Comparison of ENCODE assay signal across 8 mouse cellular contexts in the genomic region with DNA sequence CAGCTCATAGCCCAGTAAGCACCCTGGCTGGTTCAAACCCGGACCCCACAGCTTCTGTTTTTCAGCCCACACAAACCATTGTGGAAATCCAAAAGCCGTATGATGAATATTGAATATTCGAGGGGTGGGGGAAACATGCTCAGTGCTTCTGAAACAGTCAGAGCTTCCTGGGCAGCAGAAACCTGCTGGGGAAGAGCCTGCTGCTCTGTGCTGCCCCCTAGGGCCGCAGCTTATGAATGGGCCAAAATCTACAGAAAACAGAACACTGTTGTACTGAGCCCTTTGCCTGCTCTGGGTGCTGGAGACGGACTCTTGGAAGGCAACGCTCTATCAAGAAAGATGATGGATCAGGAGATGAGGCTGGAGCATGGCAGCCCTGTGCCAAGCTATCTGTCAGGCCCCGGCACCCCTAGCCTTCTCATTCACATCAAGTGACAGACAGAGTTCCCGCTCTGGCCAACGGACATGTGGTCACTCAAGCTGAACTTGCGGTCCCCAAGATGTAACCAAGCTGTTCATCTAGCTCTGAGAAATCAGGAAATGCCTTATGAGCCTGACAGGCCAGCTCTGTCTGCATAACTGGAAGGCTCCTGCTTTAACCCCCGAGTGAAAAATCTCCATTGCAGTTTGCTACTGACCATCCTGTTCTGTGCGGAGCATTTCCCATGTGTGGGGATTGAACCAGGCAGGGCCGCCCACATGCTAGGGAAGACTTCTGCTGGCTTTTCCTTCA. TPM values are rescaled to one million over a fixed set of nuclear protein-coding genes. Genes with fewer than 3 reads are reported as not detected.
A peak's percentile ranks its signal among the peaks of the same experiment; 100 is the strongest.
DNase-seq lines count a peak whose midpoint lies in the region; ATAC-seq and TF ChIP-seq lines count a peak whose summit lies in the region.

No protein-coding gene starts in this region.

- 75% methylated on average over 13 of the region's 13 CpGs for WGBS in forebrain, postnatal 0 days
- 78% methylated on average over 13 of the region's 13 CpGs for WGBS in forebrain, embryonic 10.5 days
- 64% methylated on average over 13 of the region's 13 CpGs for WGBS in liver, postnatal 0 days (ENCODE audit: insufficient replicate concordance)
- WGBS in liver, embryonic 12.5 days (ENCODE audit: insufficient replicate concordance) = 59% methylated on average over 13 of the region's 13 CpGs

- H3K27ac ChIP-seq in forebrain, postnatal 0 days (ENCODE audit: low read depth, low read length) = no peak overlapping the region
- no peak overlapping the region for H3K27ac ChIP-seq in forebrain, embryonic 10.5 days
- no peak overlapping the region for H3K27ac ChIP-seq in liver, postnatal 0 days (ENCODE audit: low read depth)
- no peak overlapping the region for H3K27ac ChIP-seq in liver, embryonic 12.5 days

- H3K9me3 ChIP-seq in forebrain, postnatal 0 days (ENCODE audit: low read length) = no peaks in the 10 kb centered on the region
- no peaks in the 10 kb centered on the region for H3K9me3 ChIP-seq in forebrain, embryonic 10.5 days
- no peaks in the 10 kb centered on the region for H3K9me3 ChIP-seq in liver, postnatal 0 days (ENCODE audit: low read length)
- no peaks in the 10 kb centered on the region for H3K9me3 ChIP-seq in liver, embryonic 12.5 days (replicated peaks)

- H3K36me3 ChIP-seq in forebrain, postnatal 0 days (ENCODE audit: insufficient read depth) = no peaks in the 10 kb centered on the region
- H3K36me3 ChIP-seq in forebrain, embryonic 10.5 days (replicated peaks) = no peaks in the 10 kb centered on the region
- no peaks in the 10 kb centered on the region for H3K36me3 ChIP-seq in liver, postnatal 0 days (replicated peaks; ENCODE audit: insufficient read depth, low read length)
- H3K36me3 ChIP-seq in liver, embryonic 12.5 days = no peaks in the 10 kb centered on the region

- H3K4me1 ChIP-seq in forebrain, postnatal 0 days (ENCODE audit: insufficient read depth) = no peaks in the 10 kb centered on the region
- H3K4me1 ChIP-seq in forebrain, embryonic 10.5 days = no peaks in the 10 kb centered on the region
- no peaks in the 10 kb centered on the region for H3K4me1 ChIP-seq in liver, postnatal 0 days (ENCODE audit: insufficient read depth)
- no peaks in the 10 kb centered on the region for H3K4me1 ChIP-seq in liver, embryonic 12.5 days

- no peak overlapping the region for H3K4me3 ChIP-seq in forebrain, postnatal 0 days (ENCODE audit: low read depth, low read length)
- no peak overlapping the region for H3K4me3 ChIP-seq in forebrain, embryonic 10.5 days
- no peak overlapping the region for H3K4me3 ChIP-seq in liver, postnatal 0 days (ENCODE audit: low read depth, low read length)
- H3K4me3 ChIP-seq in liver, embryonic 12.5 days = no peak overlapping the region

- no peak overlapping the region for H3K9ac ChIP-seq in forebrain, postnatal 0 days
- no peak overlapping the region for H3K9ac ChIP-seq in liver, postnatal 0 days (replicated peaks)
- H3K9ac ChIP-seq in liver, embryonic 12.5 days = no peak overlapping the region

- H3K4me2 ChIP-seq in forebrain, postnatal 0 days (ENCODE audit: low read depth) = no peak overlapping the region
- no peak overlapping the region for H3K4me2 ChIP-seq in liver, postnatal 0 days (ENCODE audit: low read depth, low read length)
- no peak overlapping the region for H3K4me2 ChIP-seq in liver, embryonic 12.5 days

- H3K27me3 ChIP-seq in forebrain, postnatal 0 days (ENCODE audit: insufficient read depth, low read length) = no peaks in the 10 kb centered on the region
- H3K27me3 ChIP-seq in forebrain, embryonic 10.5 days (ENCODE audit: poor library complexity, severe bottlenecking) = no peaks in the 10 kb centered on the region
- no peaks in the 10 kb centered on the region for H3K27me3 ChIP-seq in liver, postnatal 0 days (ENCODE audit: insufficient read depth, low read length)
- peaks cover 9% of the 10 kb centered on the region for H3K27me3 ChIP-seq in liver, embryonic 12.5 days (replicated peaks)

- no peak for TF ChIP-seq EP300 in liver, postnatal 0 days (IDR thresholded peaks at IDR 0.05; ENCODE audit: low read depth)

- no peak for DNase-seq in forebrain, postnatal 0 days
- DNase-seq in forebrain, embryonic 10.5 days (ENCODE audit: extremely low spot score, low spot score) = no peak
- DNase-seq in liver, postnatal 0 days = no peak
- peak; percentile 67 for DNase-seq in ZHBTc4 (ENCODE audit: low read depth, low spot score)
- peak; percentile 53 for DNase-seq in mesoderm, embryonic 11.5 days (ENCODE audit: low read depth, low spot score)
- DNase-seq in yolk sac, embryonic 10.5 days (ENCODE audit: low spot score) = no peak
- no peak for DNase-seq in T-cell, adult 2 months (ENCODE audit: low spot score)

- no peak for ATAC-seq in forebrain, postnatal 0 days
- ATAC-seq in liver, postnatal 0 days = no peak
- ATAC-seq in liver, embryonic 12.5 days = no peak

- peak; percentile 62 for TF ChIP-seq CTCF in forebrain, postnatal 0 days (IDR thresholded peaks at IDR 0.05; ENCODE audit: low read depth)
- TF ChIP-seq CTCF in liver, postnatal 0 days (IDR thresholded peaks at IDR 0.05; ENCODE audit: low read depth) = peak; percentile 64

RNA-seq across cellular contexts. Expression of a gene that starts 32.5 kb away (rescaled TPM):
- not detected in 2 replicates for total RNA-seq in forebrain, postnatal 0 days (2014; rRNA removed)
- 0.29 and 0.34 TPM in 2 replicates for polyA plus RNA-seq in forebrain, postnatal 0 days (2015; fragmentation: Nextera tagmentation; extraction: Ambion mirVana)
- polyA plus RNA-seq in forebrain, embryonic 10.5 days (2016; fragmentation: Nextera tagmentation; extraction: Ambion mirVana) = not detected in 2 replicates
- 0.26 TPM in 1 of 2 replicates, not detected in the other for polyA plus RNA-seq in liver, postnatal 0 days (2015; fragmentation: Nextera tagmentation; extraction: Ambion mirVana)
- 0.05 TPM in 1 of 2 replicates, not detected in the other for polyA plus RNA-seq in liver, embryonic 12.5 days (2016; fragmentation: Nextera tagmentation; extraction: Ambion mirVana)

RNA-seq across cellular contexts. Expression of a gene that starts 38.9 kb away (rescaled TPM):
- 27.7 and 29.4 TPM in 2 replicates for total RNA-seq in forebrain, postnatal 0 days (2014; rRNA removed)
- 18.6 and 30.0 TPM in 2 replicates for polyA plus RNA-seq in forebrain, postnatal 0 days (2015; fragmentation: Nextera tagmentation; extraction: Ambion mirVana)
- not detected in 2 replicates for polyA plus RNA-seq in forebrain, embryonic 10.5 days (2016; fragmentation: Nextera tagmentation; extraction: Ambion mirVana)
- polyA plus RNA-seq in liver, postnatal 0 days (2015; fragmentation: Nextera tagmentation; extraction: Ambion mirVana) = 782 and 883 TPM in 2 replicates
- polyA plus RNA-seq in liver, embryonic 12.5 days (2016; fragmentation: Nextera tagmentation; extraction: Ambion mirVana) = 23.3 and 25.9 TPM in 2 replicates

RNA-seq across cellular contexts. Expression of a gene that starts 54.8 kb away (rescaled TPM):
- 68.2 and 79.7 TPM in 2 replicates for total RNA-seq in forebrain, postnatal 0 days (2014; rRNA removed)
- polyA plus RNA-seq in forebrain, postnatal 0 days (2015; fragmentation: Nextera tagmentation; extraction: Ambion mirVana) = 35.7 and 37.8 TPM in 2 replicates
- 17.9 and 18.2 TPM in 2 replicates for polyA plus RNA-seq in forebrain, embryonic 10.5 days (2016; fragmentation: Nextera tagmentation; extraction: Ambion mirVana)
- polyA plus RNA-seq in liver, postnatal 0 days (2015; fragmentation: Nextera tagmentation; extraction: Ambion mirVana) = 4.1 and 4.2 TPM in 2 replicates
- polyA plus RNA-seq in liver, embryonic 12.5 days (2016; fragmentation: Nextera tagmentation; extraction: Ambion mirVana) = 9.4 and 10.2 TPM in 2 replicates

Comparison
In these comparisons a context has a peak if more than half of its experiments do, and no peak if none do; other contexts are left out.
1. RNA of a gene that starts 38.9 kb away (polyA plus RNA-seq): 782 to 883 TPM in liver, postnatal 0 days; 18.6 to 30.0 TPM in forebrain, postnatal 0 days, 23.3 to 25.9 TPM in liver, embryonic 12.5 days and not detected in forebrain, embryonic 10.5 days; every median in the first group is over 10 times any median in the second.
2. DNase-seq: peak in ZHBTc4 (single experiment) and mesoderm, embryonic 11.5 days (single experiment); none in forebrain, postnatal 0 days (single experiment), forebrain, embryonic 10.5 days (single experiment), liver, postnatal 0 days (single experiment), yolk sac, embryonic 10.5 days (single experiment) and T-cell, adult 2 months (single experiment).